Mouse (Mus musculus) forebrain, embryonic 16.5 days (tissue): ENCODE measurements around the gene Olfr1359. TPM values are rescaled to one million over a fixed set of nuclear protein-coding genes. Genes with fewer than 3 reads are reported as not detected.
"Not testable (repeated sequence)": the region's sequence is repeated elsewhere in the genome, so short reads cannot be mapped to it uniquely, and the experiment has no call there.

Source experiments
- ATAC-seq: fragments of 200-750 bp; cut with Nextera tagmentation; 2 replicates; pipeline ENCODE4 v1.8.0; 2017; ENCODE audit warnings: mild to moderate bottlenecking, moderate library complexity
- H3K27ac ChIP-seq: fragments of 300-500 bp; sonication (generic); 2 replicates; pipeline ENCODE4 v1.5.1; 2014; ENCODE audit warnings: low read length, control low read depth
- H3K27me3 ChIP-seq: fragments of 300-500 bp; sonication (generic); replicated peaks from 2 replicates; pipeline ENCODE4 v1.6.1; 2014; ENCODE audit warnings: low read length; ENCODE audit not compliant: control insufficient read depth, insufficient read depth
- H3K36me3 ChIP-seq: fragments of 300-500 bp; sonication (generic); 2 replicates; pipeline ENCODE4 v1.6.1; 2014; ENCODE audit not compliant: control insufficient read depth, insufficient read depth
- H3K4me1 ChIP-seq: fragments of 300-500 bp; sonication (generic); replicated peaks from 2 replicates; pipeline ENCODE4 v1.6.1; 2014; ENCODE audit warnings: low read length; ENCODE audit not compliant: control insufficient read depth, insufficient read depth
- H3K4me2 ChIP-seq: fragments of 300-500 bp; sonication (generic); 2 replicates; pipeline ENCODE4 v1.6.1; 2014; ENCODE audit warnings: mild to moderate bottlenecking, low read length, control low read depth
- H3K4me3 ChIP-seq: fragments of 300-500 bp; sonication (generic); replicated peaks from 2 replicates; pipeline ENCODE4 v1.5.1; 2014; ENCODE audit warnings: mild to moderate bottlenecking, low read length, control low read depth
- H3K9ac ChIP-seq: fragments of 300-500 bp; sonication (generic); replicated peaks from 2 replicates; pipeline ENCODE4 v1.6.1; 2014; ENCODE audit warnings: low read depth, low read length, control low read depth
- H3K9me3 ChIP-seq: fragments of 300-500 bp; sonication (generic); 2 replicates; pipeline ENCODE4 v1.6.1; 2016; ENCODE audit warnings: low read length; ENCODE audit not compliant: control insufficient read depth
- WGBS: fragments of 180-500 bp; shearing (Covaris S2); extraction: QIAGEN DNeasy Blood & Tissue Kit; methylation state at CpG from one replicate; pipeline ENCODE4 v1.1.7; 2014; 5-methylcytosine and 5-hydroxymethylcytosine counted together
- polyA plus RNA-seq: library from polyadenylated mRNA; unstranded; fragments of >200 nt; fragmentation: Nextera tagmentation; extraction: Ambion mirVana; gene quantifications from 2 replicates; pipeline ENCODE4 v1.2.1, GENCODE M21; 2015

The Olfr1359 gene
- polyA plus RNA-seq, 1 experiment from 2014 or later = not detected

GRCm38 (mm10) chr13:21715864-21716539, 18.1 kb downstream of the Olfr1359 start, which contains the start of the genes Hist1h2bl and Hist1h2ai:
Gene Hist1h2bl (minus strand): TSS chr13:21716143.
Gene Hist1h2ai (plus strand): TSS chr13:21716422.
- H3K4me2 ChIP-seq = peak within 1 kb of the TSS; percentile 98
- H3K4me3 ChIP-seq = peak within 1 kb of the TSS; percentile 54
- WGBS = under 1% methylated on average over 25 of the region's 50 CpGs
- H3K4me1 ChIP-seq = peaks cover 25% of the 10 kb centered on the region
- not testable (repeated sequence) for H3K9me3 ChIP-seq, H3K27me3 ChIP-seq, H3K36me3 ChIP-seq
- peak within 1 kb of the TSS; percentile 71 for H3K9ac ChIP-seq
- ATAC-seq = peak; percentile 94
- H3K27ac ChIP-seq = peak within 1 kb of the TSS; percentile 97

- Histone ChIP-seq H3K9ac (peak overlapping the region; percentile 71), H3K4me2 (peak overlapping the region; percentile 98), H3K4me1 (peaks cover 25% of the 10 kb centered on the region), H3K27ac (peak overlapping the region; percentile 97), H3K4me3 (peak overlapping the region; percentile 54)
- WGBS = under 1% methylated on average over 12 of the region's 38 CpGs
- not testable (repeated sequence) for H3K9me3 ChIP-seq, H3K36me3 ChIP-seq, H3K27me3 ChIP-seq
- peak; percentile 1; the same call in 1 of the 2 replicates for ATAC-seq
These were observed 18.9 kb downstream of the Olfr1359 start for GRCm38 (mm10) chr13:21716540-21717391.

GRCm38 (mm10) chr13:21717397-21718357, 19.8 kb downstream of the Olfr1359 start, which contains the start of gene Hist1h3h:
Gene Hist1h3h (plus strand): TSS chr13:21717659.
- peak; percentile 43 for ATAC-seq
- Histone ChIP-seq H3K4me3 (peak within 1 kb of the TSS; percentile 54), H3K4me2 (peak within 1 kb of the TSS; percentile 98), H3K4me1 (peaks cover 29% of the 10 kb centered on the region), H3K27ac (peak within 1 kb of the TSS; percentile 97), H3K9ac (peak within 1 kb of the TSS; percentile 71)
- not testable (repeated sequence) for H3K27me3 ChIP-seq, H3K36me3 ChIP-seq, H3K9me3 ChIP-seq
- WGBS = under 1% methylated on average over 25 of the region's 56 CpGs

GRCm38 (mm10) chr13:21718381-21719080, 20.6 kb downstream of the Olfr1359 start:
- H3K9ac ChIP-seq = peak overlapping the region; percentile 61
- H3K4me2 ChIP-seq = peak overlapping the region; percentile 83
- peak overlapping the region; percentile 54 for H3K4me3 ChIP-seq
- H3K4me1 ChIP-seq = peaks cover 31% of the 10 kb centered on the region
- no peaks in the 10 kb centered on the region for H3K9me3 ChIP-seq
- H3K27me3 ChIP-seq = no peaks in the 10 kb centered on the region
- no peaks in the 10 kb centered on the region for H3K36me3 ChIP-seq
- ATAC-seq = no peak
- 45% methylated on average over 4 of the region's 4 CpGs for WGBS
- H3K27ac ChIP-seq = peak overlapping the region; percentile 78

- not testable (repeated sequence) for H3K27me3 ChIP-seq, ATAC-seq, H3K36me3 ChIP-seq, H3K9me3 ChIP-seq
- Histone ChIP-seq H3K4me2 (peak overlapping the region; percentile 58), H3K9ac (peak overlapping the region; percentile 44; the same call in 1 of the 2 replicates), H3K4me1 (peaks cover 23% of the 10 kb centered on the region), H3K4me3 (peak overlapping the region; percentile 49), H3K27ac (peak overlapping the region; percentile 81)
- WGBS = 2% methylated on average over 19 of the region's 44 CpGs
These were observed 23.3 kb downstream of the Olfr1359 start for GRCm38 (mm10) chr13:21721107-21721756.

- ATAC-seq = peak; percentile 97
- not testable (repeated sequence) for H3K36me3 ChIP-seq, H3K27me3 ChIP-seq, H3K9me3 ChIP-seq
- Histone ChIP-seq H3K4me3 (peak within 1 kb of the TSS; percentile 49), H3K9ac (peak within 1 kb of the TSS; percentile 53), H3K27ac (peak within 1 kb of the TSS; percentile 83), H3K4me2 (peak within 1 kb of the TSS; percentile 63), H3K4me1 (peaks cover 23% of the 10 kb centered on the region)
- 0% methylated on average over 37 of the region's 37 CpGs for WGBS
These were observed 24.0 kb downstream of the Olfr1359 start, which contains the start of gene Hist1h2bm for GRCm38 (mm10) chr13:21721757-21722372. Gene Hist1h2bm (plus strand): TSS chr13:21722044.

- ATAC-seq = peak; percentile 32
- 1% methylated on average over 11 of the region's 11 CpGs for WGBS
- Histone ChIP-seq H3K27ac (peak overlapping the region; percentile 83), H3K36me3 (no peaks in the 10 kb centered on the region), H3K4me3 (peak overlapping the region; percentile 49), H3K4me2 (peak overlapping the region; percentile 63), H3K27me3 (no peaks in the 10 kb centered on the region), H3K4me1 (peaks cover 23% of the 10 kb centered on the region), H3K9me3 (no peaks in the 10 kb centered on the region), H3K9ac (peak overlapping the region; percentile 53)
These were observed 24.5 kb downstream of the Olfr1359 start for GRCm38 (mm10) chr13:21722373-21722925.
